Mouse (Mus musculus) forebrain, embryonic 11.5 days (tissue): ENCODE measurements around the gene Senp3. TPM values are rescaled to one million over a fixed set of nuclear protein-coding genes. Genes with fewer than 3 reads are reported as not detected.

Experiments
- ATAC-seq: fragments of 200-750 bp; cut with Nextera tagmentation; replicated peaks from 2 replicates; pipeline ENCODE4 v1.8.0; 2017; ENCODE audit warnings: moderate TSS enrichment; ENCODE audit not compliant: low FRiP score
- DNase-seq: peaks from one replicate; pipeline ENCODE4 v3.0.0-alpha.2; 2017; ENCODE audit warnings: low spot score
- H3K27ac ChIP-seq: fragments of 300-500 bp; sonication (generic); 2 replicates; pipeline ENCODE4 v1.5.1; 2014; ENCODE audit warnings: low read depth, low read length
- H3K27me3 ChIP-seq: fragments of 300-500 bp; sonication (generic); 2 replicates; pipeline ENCODE4 v1.6.1; 2014; ENCODE audit warnings: mild to moderate bottlenecking, low read length, mixed read lengths; ENCODE audit not compliant: control insufficient read depth, insufficient read depth
- H3K36me3 ChIP-seq: fragments of 300-500 bp; sonication (generic); 2 replicates; pipeline ENCODE4 v1.6.1; 2014; ENCODE audit warnings: mild to moderate bottlenecking, low read length, moderate library complexity, mixed read lengths; ENCODE audit not compliant: control insufficient read depth, insufficient read depth
- H3K4me1 ChIP-seq: fragments of 300-500 bp; sonication (generic); replicated peaks from 2 replicates; pipeline ENCODE4 v1.6.1; 2014; ENCODE audit warnings: low read length, mixed read lengths; ENCODE audit not compliant: control insufficient read depth, insufficient read depth
- H3K4me2 ChIP-seq: fragments of 300-500 bp; sonication (generic); 2 replicates; pipeline ENCODE4 v1.6.1; 2014; ENCODE audit warnings: low read depth, mild to moderate bottlenecking, low read length, moderate library complexity, mixed read lengths; ENCODE audit not compliant: severe bottlenecking
- H3K4me3 ChIP-seq: fragments of 300-500 bp; sonication (generic); 2 replicates; pipeline ENCODE4 v1.5.1; 2014; ENCODE audit warnings: low read depth, low read length
- H3K9ac ChIP-seq: fragments of 300-500 bp; sonication (generic); 2 replicates; pipeline ENCODE4 v1.6.1; 2014; ENCODE audit warnings: low read length
- H3K9me3 ChIP-seq: fragments of 300-500 bp; sonication (generic); 2 replicates; pipeline ENCODE4 v1.6.1; 2016; ENCODE audit warnings: low read length, mixed read lengths; ENCODE audit not compliant: control insufficient read depth
- whole genome bisulfite sequencing: fragments of 180-500 bp; shearing (Covaris S2); extraction: QIAGEN DNeasy Blood & Tissue Kit; methylation state at CpG from one replicate; pipeline ENCODE4 v1.1.7; 2014; 5-methylcytosine and 5-hydroxymethylcytosine counted together
- polyA plus RNA-seq: library from polyadenylated mRNA; unstranded; fragments of >200 nt; fragmentation: Nextera tagmentation; extraction: Ambion mirVana; gene quantifications from 2 replicates; pipeline ENCODE4 v1.2.1, GENCODE M21; 2014

Senp3 gene
- polyA plus RNA-seq, 1 experiment from 2014 or later: 110 TPM

- H3K4me3 ChIP-seq: no peak within 1 kb of the TSS
- peaks cover 40% of the 10 kb centered on the region for H3K36me3 ChIP-seq
- no peak within 1 kb of the TSS for H3K27ac ChIP-seq
- WGBS: 35% methylated on average over 7 of the region's 7 CpGs
- ATAC-seq (no peak), DNase-seq (no peak)
- no peak within 1 kb of the TSS for H3K9ac ChIP-seq
- H3K9me3 ChIP-seq: no peaks in the 10 kb centered on the region
- H3K4me2 ChIP-seq: peak within 1 kb of the TSS; percentile 12; the same call in 1 of the 2 replicates
- no peaks in the 10 kb centered on the region for H3K27me3 ChIP-seq
- peaks cover 17% of the 10 kb centered on the region; the same call in 1 of the 2 replicates for H3K4me1 ChIP-seq
Observed at GRCm38 (mm10) chr11:69665961-69666664, 15.8 kb downstream of the Senp3 start, which contains the start of gene Cd68. Gene Cd68, minus strand, starts transcription at chr11:69666153.

DNA sequence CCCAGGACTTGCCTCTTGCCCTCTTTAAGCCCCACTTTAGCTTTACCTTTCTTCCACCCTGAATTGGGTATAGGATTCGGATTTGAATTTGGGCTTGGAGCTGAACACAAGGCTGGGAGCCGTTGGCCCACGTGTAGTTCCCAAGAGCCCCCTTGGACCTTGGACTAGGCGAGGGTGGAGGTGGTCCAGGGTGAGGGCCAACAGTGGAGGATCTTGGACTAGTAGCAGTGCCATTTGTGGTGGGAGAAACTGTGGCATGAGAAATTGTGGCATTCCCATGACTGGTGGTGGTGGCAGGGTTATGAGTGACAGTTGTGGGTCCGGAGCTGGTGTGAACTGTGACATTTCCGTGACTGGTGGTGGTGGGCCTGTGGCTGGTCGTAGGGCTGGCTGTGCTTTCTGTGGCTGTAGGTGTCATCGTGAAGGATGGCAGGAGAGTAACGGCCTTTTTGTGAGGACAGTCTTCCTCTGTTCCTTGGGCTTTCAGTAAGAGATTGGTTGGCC lies 16.4 kb downstream of the Senp3 start:
- Histone ChIP-seq H3K4me3 (no peak overlapping the region), H3K27ac (no peak overlapping the region), H3K27me3 (no peaks in the 10 kb centered on the region), H3K4me1 (peaks cover 17% of the 10 kb centered on the region; the same call in 1 of the 2 replicates), H3K36me3 (peaks cover 40% of the 10 kb centered on the region), H3K9ac (no peak overlapping the region), H3K9me3 (no peaks in the 10 kb centered on the region), H3K4me2 (no peak overlapping the region)
- WGBS: 80% methylated on average over 9 of the region's 9 CpGs
- ATAC-seq (no peak), DNase-seq (no peak)

GRCm38 (mm10) chr11:69664841-69665240 lies 17.0 kb downstream of the Senp3 start:
- Histone ChIP-seq H3K9ac (no peak overlapping the region), H3K36me3 (peaks cover 35% of the 10 kb centered on the region), H3K9me3 (no peaks in the 10 kb centered on the region), H3K27ac (no peak overlapping the region), H3K4me3 (no peak overlapping the region), H3K27me3 (no peaks in the 10 kb centered on the region), H3K4me1 (peaks cover 11% of the 10 kb centered on the region; the same call in 1 of the 2 replicates), H3K4me2 (no peak overlapping the region)
- no peak for DNase-seq
- WGBS: 94% methylated on average over 7 of the region's 7 CpGs
- ATAC-seq: no peak

GRCm38 (mm10) chr11:69663795-69664194 lies 18.1 kb downstream of the Senp3 start:
- DNase-seq (no peak), ATAC-seq (no peak)
- Histone ChIP-seq H3K9ac (no peak overlapping the region), H3K4me2 (no peak overlapping the region), H3K4me1 (peaks cover 10% of the 10 kb centered on the region; the same call in 1 of the 2 replicates), H3K27ac (no peak overlapping the region), H3K9me3 (no peaks in the 10 kb centered on the region), H3K36me3 (peaks cover 26% of the 10 kb centered on the region), H3K4me3 (no peak overlapping the region), H3K27me3 (no peaks in the 10 kb centered on the region)
- 87% methylated on average over 6 of the region's 6 CpGs for WGBS

DNA sequence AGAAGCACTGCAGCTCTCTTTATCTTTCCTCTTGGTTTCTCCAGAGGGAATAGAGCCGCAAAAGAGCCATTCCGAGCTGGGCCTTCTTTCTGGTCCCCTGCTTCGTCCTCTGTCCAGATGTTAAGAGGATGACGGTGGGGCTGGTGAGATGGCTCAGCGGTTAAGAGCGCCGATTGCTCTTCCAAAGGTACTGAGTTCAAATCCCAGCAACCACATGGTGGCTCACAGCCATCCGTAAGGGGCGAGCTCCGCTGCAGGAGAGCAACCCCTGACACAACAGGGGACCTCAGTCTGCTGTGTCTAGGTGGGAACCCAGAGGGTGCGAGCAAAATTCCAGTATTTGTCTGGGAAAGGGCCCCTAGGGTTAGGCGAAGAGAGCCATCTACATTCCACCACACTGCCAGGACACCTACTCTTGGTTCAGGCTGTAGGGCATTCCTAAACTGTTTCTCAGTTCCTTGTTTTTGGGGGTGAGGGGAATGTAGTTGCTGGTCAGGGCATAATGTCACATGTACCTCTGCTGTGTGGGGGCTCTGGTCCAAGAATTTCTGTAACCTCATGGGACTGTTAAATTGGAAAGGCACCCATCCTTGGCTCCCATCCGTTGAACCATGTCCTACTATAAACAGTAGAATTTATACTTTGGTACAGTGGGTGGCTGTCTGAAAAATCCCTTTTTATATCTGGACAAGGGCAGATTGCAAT lies 18.8 kb downstream of the Senp3 start:
- H3K4me3 ChIP-seq: peak overlapping the region; percentile 47
- peak overlapping the region; percentile 96 for H3K27ac ChIP-seq
- WGBS: 70% methylated on average over 13 of the region's 13 CpGs
- H3K27me3 ChIP-seq: no peaks in the 10 kb centered on the region
- peaks cover 23% of the 10 kb centered on the region for H3K36me3 ChIP-seq
- ATAC-seq (peak; percentile 42), DNase-seq (no peak)
- H3K4me1 ChIP-seq: peaks cover 10% of the 10 kb centered on the region; the same call in 1 of the 2 replicates
- no peaks in the 10 kb centered on the region for H3K9me3 ChIP-seq
- H3K9ac ChIP-seq: peak overlapping the region; percentile 78
- peak overlapping the region; percentile 52 for H3K4me2 ChIP-seq

DNA sequence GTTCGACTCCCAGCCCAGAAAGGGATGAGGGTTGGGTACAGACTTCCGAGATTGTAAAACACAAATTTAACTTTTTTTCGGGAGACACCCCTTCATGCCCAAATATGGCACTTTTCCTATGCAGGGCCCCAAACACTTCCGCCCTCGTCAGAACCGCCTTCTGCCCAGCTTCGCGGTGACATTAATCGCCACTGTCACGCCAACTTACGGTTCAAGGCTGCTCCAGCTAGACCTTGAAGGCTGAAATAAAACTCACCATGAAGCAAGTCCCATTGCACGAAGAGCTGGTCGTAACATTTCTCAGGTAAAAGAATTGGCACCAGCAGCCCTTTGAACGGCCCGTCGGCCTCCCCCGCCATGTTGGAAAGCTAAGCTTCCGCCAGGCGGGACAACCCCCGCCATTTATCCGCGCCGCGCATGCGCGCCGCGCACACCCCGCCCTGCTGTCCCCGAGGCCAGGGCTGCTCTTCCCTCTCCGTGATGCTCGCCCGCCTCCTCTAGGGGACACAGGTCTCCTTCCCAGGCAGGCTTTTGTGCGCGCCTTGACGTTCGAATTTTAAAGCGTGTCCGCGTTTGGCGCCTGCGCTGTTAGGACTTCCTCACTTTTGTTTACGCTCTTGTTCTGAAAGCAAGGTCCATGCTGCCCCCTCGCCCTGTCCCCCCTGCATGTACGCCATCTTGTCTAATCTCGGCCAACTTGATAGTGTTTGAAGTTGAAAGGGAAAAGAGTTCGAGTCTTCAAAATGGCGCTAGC lies 19.5 kb downstream of the Senp3 start, which contains the start of gene Mpdu1:
TSS of gene Mpdu1 (minus strand) at position 430 of the 754 bp plus-strand sequence.
- Histone ChIP-seq H3K4me2 (peak within 1 kb of the TSS; percentile 52), H3K4me1 (peaks cover 10% of the 10 kb centered on the region; the same call in 1 of the 2 replicates), H3K36me3 (peaks cover 18% of the 10 kb centered on the region), H3K9ac (peak within 1 kb of the TSS; percentile 78), H3K27ac (peak within 1 kb of the TSS; percentile 96), H3K9me3 (no peaks in the 10 kb centered on the region), H3K4me3 (peak within 1 kb of the TSS; percentile 47), H3K27me3 (no peaks in the 10 kb centered on the region)
- under 1% methylated on average over 48 of the region's 48 CpGs for WGBS
- ATAC-seq: peak; percentile 95
- peak; percentile 97 for DNase-seq

DNA sequence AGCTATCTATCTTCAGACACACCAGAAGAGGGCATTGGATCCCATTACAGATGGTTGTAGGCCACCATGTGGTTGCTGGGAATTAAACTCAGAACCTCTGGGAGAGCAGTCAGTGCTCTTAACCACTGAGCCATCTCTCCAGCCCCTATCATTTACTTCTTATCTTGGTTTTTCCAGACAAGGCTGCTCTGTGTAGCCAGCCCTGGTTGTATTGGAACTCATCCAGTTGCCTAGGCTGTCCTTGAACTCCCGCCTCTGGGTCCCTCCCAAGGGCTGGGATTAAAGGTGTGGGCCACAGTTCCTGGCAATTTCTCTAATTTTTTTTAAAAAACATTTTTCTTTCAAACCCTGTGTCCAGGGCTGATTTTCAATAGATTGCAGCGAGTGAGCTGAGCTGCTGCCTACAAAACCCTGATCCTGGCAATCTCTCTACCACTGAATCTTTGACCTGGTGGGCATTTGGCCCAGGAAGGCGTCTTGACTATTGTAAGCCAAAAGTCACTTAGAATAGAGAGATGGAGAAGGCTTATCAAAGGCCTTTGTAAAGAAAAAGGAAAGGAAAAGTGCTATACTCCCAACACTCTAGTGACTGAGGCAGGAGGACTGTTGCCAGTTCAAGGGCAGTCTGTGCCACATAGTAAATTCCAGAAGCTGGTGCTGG lies 20.5 kb downstream of the Senp3 start:
- H3K27me3 ChIP-seq: no peaks in the 10 kb centered on the region
- peaks cover 10% of the 10 kb centered on the region; the same call in 1 of the 2 replicates for H3K4me1 ChIP-seq
- 90% methylated on average over 3 of the region's 3 CpGs for WGBS
- H3K4me3 ChIP-seq: peak overlapping the region; percentile 47
- ATAC-seq: no peak
- peak overlapping the region; percentile 78; the same call in 1 of the 2 replicates for H3K9ac ChIP-seq
- no peak for DNase-seq
- H3K4me2 ChIP-seq: peak overlapping the region; percentile 52
- H3K9me3 ChIP-seq: no peaks in the 10 kb centered on the region
- H3K27ac ChIP-seq: peak overlapping the region; percentile 96
- H3K36me3 ChIP-seq: peaks cover 15% of the 10 kb centered on the region
